Mouse (Mus musculus) mesoderm, embryonic 11.5 days (tissue): ENCODE measurements around the gene Syne2.
"Not testable (repeated sequence)": the region's sequence is repeated elsewhere in the genome, so short reads cannot be mapped to it uniquely, and the experiment has no call there.

ENCODE experiments used
- DNase-seq: peaks from one replicate; pipeline ENCODE4 v3.0.0-alpha.2; 2012; ENCODE audit warnings: low read depth, low spot score

Syne2 gene

DNA sequence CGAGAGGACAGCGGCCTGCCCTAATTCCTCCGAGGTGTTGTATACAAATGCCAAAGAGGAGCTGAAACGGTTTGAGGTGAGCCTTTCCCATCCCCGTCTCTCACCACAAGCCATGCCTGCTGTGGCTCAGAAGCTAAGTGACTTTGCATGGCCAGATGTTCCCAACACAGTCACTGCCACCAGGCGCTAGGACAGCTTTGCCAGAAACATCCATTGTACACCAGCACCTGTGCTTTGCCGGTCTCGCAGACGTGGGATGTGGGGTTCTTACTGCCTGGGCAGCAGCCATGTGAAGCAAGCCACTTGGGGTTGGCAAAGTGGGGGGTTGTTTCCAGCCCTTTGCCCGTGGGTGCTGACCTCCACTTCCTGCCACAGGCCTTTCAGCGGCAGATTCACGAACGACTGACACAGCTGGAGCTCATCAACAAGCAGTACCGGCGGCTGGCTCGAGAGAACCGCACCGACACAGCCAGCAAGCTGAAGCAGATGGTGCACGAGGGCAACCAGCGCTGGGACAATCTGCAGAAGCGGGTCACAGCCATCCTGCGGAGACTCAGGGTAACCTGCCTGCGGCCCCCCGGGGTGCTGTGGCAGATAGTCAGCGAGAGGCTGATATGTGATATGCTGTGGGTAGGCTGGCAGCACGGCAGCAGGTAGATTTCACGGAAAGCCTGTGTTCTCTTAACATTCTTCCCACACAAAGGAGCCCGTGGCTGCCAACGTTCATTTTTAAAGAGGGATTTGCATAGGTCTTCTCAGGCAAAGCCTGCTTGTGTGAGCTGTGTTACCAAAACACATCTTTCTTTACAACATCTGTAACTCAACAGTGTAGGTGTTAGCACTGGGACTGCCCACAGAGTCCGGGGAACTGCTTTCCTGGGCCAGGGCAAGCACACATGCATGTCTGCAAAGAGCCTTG is 277.4 kb downstream of the Syne2 start:
- peak; percentile 34 for DNase-seq

- DNase-seq: no peak
These were observed 284.7 kb downstream of the Syne2 start for GRCm38 (mm10) chr12:76102621-76103020.

DNA sequence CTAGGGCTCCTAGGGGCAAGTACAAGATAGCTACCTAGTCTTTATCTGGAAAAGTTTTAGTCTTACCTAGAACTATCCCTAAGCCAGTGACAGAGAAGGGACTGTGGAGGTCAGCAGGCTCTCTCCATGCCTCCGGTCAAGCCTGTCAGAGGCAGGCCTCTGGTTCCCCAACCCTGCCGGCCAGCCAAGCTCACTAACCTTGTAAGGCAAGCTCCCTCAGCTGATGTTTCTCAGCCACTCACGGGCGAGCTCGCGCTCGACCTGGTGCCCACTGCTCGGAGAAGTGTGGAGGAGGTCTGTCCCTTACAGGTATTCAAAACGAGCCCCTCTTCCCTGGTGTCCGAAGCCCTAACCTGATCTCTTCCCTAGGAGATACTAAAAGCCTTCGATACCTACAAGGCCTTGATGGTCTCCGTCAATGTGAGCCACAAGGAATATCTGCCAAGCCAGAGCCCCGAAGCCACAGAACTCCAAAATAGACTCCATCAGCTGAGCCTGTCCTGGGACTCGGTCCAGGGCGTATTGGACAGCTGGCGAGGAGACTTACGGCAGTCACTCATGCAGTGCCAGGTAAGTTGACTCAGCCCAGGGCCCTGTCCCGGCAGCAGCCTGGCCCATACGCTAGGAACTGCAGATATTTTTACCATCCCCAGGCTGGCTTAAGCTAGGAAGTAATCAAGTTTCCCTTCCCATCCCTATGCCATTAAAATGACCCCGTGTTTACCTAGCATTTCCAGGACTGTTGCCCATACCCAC is 286.8 kb downstream of the Syne2 start:
- no peak for DNase-seq

GRCm38 (mm10) chr12:76109646-76110405 is 291.9 kb downstream of the Syne2 start:
- DNase-seq: no peak

DNA sequence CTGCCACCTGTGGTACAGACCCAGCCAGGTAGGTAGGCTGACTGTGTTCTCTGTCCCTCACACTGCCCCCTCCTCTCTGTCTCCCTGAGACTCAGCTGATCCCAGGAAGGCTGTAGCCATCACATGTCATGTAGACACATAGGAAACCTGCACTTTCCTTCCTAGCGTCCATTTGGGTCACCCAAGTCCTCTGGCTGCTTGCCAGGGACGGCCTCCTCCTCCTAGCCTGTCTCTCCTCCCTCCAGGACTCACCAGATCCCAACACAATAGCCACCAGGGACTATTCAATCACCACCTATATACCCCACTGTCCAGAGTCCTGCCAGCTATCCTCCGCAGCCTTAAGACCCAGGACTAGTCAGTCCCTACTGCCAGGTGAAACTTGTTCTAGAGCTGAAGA is 293.1 kb downstream of the Syne2 start:
- DNase-seq: no peak

DNA sequence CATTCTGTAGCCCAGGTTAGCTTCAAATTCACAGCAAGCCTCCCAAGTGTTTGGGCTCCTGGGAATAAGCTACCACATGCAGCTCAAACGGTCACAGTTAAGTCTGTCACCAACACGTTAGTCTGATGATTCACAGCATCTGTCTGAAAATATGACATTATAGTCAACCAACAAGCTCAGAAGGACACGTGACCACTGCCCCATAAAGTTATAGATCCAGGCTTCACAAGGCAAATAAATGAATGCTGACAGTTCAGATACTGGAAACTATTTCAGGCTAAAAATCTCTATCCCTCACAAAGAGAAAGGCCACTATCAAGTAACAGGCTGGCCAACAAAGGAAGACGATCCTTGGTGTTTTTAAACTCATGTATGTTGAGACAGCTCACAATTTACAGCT is 298.6 kb downstream of the Syne2 start:
- no peak for DNase-seq

- DNase-seq: no peak
These were observed 299.8 kb downstream of the Syne2 start for GRCm38 (mm10) chr12:76117632-76118153.

GRCm38 (mm10) chr12:76123223-76123622 is 305.3 kb downstream of the Syne2 start:
- DNase-seq: no peak

- no peak for DNase-seq
These were observed 310.4 kb downstream of the Syne2 start for GRCm38 (mm10) chr12:76128306-76128705.

DNA sequence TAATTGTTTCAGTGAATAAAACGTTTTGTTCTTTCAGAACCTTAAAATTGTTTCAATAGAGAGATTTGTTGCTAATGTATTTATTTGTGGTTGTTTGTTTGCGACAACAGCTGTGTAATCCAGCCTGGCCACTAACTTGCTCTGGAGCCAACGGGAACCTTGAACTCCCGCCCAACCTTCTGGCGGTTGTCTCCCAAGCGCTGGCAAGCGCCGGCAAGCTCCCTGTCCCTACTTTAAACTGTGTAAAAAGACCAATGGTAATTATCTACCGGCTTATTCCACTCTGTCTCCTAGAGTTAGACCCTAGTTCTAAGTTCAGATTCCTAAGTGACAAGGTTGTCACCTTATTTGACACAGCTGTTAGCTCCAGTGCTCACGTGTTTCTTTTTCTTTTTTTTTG is 310.9 kb downstream of the Syne2 start:
- DNase-seq: no peak

GRCm38 (mm10) chr12:76130281-76130680 is 312.3 kb downstream of the Syne2 start:
- peak; percentile 60 for DNase-seq

DNA sequence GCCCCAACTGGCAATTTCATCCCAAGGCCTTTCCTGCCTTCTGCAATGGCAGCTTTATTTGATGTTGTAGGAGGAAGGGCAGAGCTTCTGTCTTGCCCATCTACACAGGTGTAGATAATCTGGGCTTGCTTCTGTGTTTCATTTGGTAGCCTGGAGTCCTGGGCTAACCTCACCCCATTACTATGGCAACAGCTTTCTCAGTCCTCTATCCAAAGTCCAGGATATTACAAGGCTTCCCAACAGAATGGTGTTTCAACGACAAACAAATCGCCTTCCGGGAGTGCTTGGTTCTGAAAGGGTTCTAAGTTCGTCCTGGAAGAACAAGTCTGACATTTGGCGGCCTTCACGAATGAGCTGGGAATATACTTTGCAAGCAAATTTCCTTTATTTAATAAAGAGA is 313.0 kb downstream of the Syne2 start:
- DNase-seq: no peak

GRCm38 (mm10) chr12:76132591-76132990 is 314.7 kb downstream of the Syne2 start:
- DNase-seq: no peak

GRCm38 (mm10) chr12:76133081-76133480 is 315.1 kb downstream of the Syne2 start:
- not testable (repeated sequence) for DNase-seq

GRCm38 (mm10) chr12:76136701-76137100 is 318.8 kb downstream of the Syne2 start:
- no peak for DNase-seq

DNA sequence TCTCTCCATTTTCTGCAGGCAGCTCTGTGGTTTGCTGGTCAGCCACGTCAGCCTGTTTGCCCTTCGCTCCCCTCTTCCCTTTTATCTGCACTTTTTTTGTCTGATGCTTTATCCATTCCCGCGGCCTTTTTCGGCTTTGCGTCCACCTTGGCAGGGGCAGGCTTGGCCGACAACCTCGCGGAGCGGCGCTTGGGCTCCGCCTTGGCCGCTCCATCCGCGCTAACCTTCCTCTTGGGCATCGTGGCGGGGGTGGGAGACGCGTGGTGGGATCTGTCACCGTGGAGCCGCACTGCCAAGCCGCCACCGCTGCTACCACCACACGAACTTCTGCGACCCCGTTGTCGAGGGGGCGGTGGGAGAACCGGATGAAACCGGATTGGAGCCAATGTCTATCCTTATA is 334.5 kb downstream of the Syne2 start:
- not testable (repeated sequence) for DNase-seq
